Mouse (Mus musculus) stomach, embryonic 14.5 days (tissue): ENCODE data around the gene Nol6. TPM values are rescaled to one million over a fixed set of nuclear protein-coding genes. Genes with fewer than 3 reads are reported as not detected.
A peak's percentile ranks its signal among the peaks of the same experiment; 100 is the strongest.

ENCODE experiments used
- ATAC-seq: fragments of 200-750 bp; cut with Nextera tagmentation; 2 replicates; pipeline ENCODE4 v1.8.0; 2017; ENCODE audit warnings: low read depth, moderate TSS enrichment; ENCODE audit not compliant: insufficient number of reproducible peaks, insufficient read depth, low FRiP score
- H3K27ac ChIP-seq: fragments of 300-500 bp; sonication (generic); 2 replicates; pipeline ENCODE4 v1.5.1; 2014; ENCODE audit warnings: mild to moderate bottlenecking, low read length, moderate library complexity, mixed read lengths
- H3K27me3 ChIP-seq: fragments of 300-500 bp; sonication (generic); 2 replicates; pipeline ENCODE4 v1.6.1; 2014; ENCODE audit warnings: low read length, control low read depth, mixed read lengths; ENCODE audit not compliant: control insufficient read depth, insufficient read depth
- H3K36me3 ChIP-seq: fragments of 300-500 bp; sonication (generic); 2 replicates; pipeline ENCODE4 v1.6.1; 2014; ENCODE audit warnings: mild to moderate bottlenecking, control low read depth, low read length, moderate library complexity, mixed read lengths; ENCODE audit not compliant: control insufficient read depth, insufficient read depth
- H3K4me1 ChIP-seq: fragments of 300-500 bp; sonication (generic); 2 replicates; pipeline ENCODE4 v1.6.1; 2014; ENCODE audit warnings: low read length, control low read depth, mixed read lengths; ENCODE audit not compliant: control insufficient read depth, insufficient read depth
- H3K4me2 ChIP-seq: fragments of 300-500 bp; sonication (generic); replicated peaks from 2 replicates; pipeline ENCODE4 v1.6.1; 2014; ENCODE audit warnings: low read depth, low read length, control low read depth
- H3K4me3 ChIP-seq: fragments of 300-500 bp; sonication (generic); 2 replicates; pipeline ENCODE4 v1.5.1; 2014; ENCODE audit warnings: low read depth, low read length, control low read depth
- H3K9ac ChIP-seq: fragments of 300-500 bp; sonication (generic); replicated peaks from 2 replicates; pipeline ENCODE4 v1.6.1; 2014; ENCODE audit warnings: low read depth, mild to moderate bottlenecking, control low read depth, low read length, moderate library complexity, mixed read lengths
- H3K9me3 ChIP-seq: fragments of 300-500 bp; sonication (generic); 2 replicates; pipeline ENCODE4 v1.6.1; 2016; ENCODE audit warnings: low read depth, low read length, control low read depth; ENCODE audit not compliant: control insufficient read depth
- WGBS: fragments of 180-500 bp; shearing (Covaris S2); extraction: QIAGEN DNeasy Blood & Tissue Kit; methylation state at CpG from one replicate; pipeline ENCODE4 v1.1.7; 2014; 5-methylcytosine and 5-hydroxymethylcytosine counted together
- polyA plus RNA-seq: library from polyadenylated mRNA; unstranded; fragments of >200 nt; fragmentation: Nextera tagmentation; extraction: Ambion mirVana; gene quantifications from 2 replicates; pipeline ENCODE4 v1.2.1, GENCODE M21; 2014

Nol6 gene
- polyA plus RNA-seq, 1 experiment from 2014 or later = 22.5 TPM

DNA sequence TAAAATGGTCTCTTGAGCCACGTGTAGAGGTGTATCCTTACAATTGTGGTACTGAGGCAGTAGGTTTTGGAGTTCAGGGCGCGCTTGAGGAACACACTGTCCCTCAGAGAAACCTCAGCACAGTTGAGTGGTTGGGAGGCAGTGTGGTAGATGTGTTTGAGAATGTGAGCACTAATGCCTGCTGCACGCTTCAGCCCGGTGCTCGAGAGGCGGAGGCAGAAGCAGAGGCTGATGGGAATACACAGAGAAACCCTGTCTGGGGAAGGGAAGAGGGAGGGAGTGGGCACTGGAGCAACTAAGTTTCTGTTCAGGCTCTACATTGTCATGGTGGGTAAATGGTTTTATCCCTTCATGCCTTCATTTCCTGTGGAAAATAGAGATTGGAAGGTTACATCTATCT is 26.9 kb upstream of the Nol6 start:
- Histone ChIP-seq H3K4me2 (no peak overlapping the region), H3K27ac (no peak overlapping the region), H3K9me3 (no peaks in the 10 kb centered on the region), H3K4me3 (no peak overlapping the region), H3K27me3 (no peaks in the 10 kb centered on the region), H3K9ac (no peak overlapping the region), H3K36me3 (peaks cover 3% of the 10 kb centered on the region; the same call in 1 of the 2 replicates), H3K4me1 (no peaks in the 10 kb centered on the region)
- WGBS = 92% methylated on average over 7 of the region's 7 CpGs
- ATAC-seq = no peak

DNA sequence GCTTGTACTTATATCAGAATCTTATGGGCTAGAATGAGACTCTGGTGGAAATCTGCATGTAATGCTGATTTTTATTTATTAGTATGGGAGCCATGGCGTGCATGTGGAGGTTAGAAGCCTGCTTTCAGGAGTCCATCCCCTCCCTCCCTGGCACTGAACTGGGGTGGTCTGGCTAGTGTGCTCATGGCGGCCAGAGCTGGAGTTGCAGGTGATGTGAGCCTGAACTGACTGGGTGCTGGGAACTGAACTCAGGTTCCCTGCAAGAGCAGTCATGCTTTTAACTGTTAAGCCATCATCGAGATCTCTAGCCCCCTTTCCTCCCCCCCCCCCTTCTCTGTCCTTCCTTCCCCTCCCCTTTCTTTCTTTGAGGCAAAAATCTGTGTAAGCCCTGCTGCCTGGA is 25.6 kb upstream of the Nol6 start:
- no peaks in the 10 kb centered on the region for H3K27me3 ChIP-seq
- no peak overlapping the region for H3K9ac ChIP-seq
- H3K27ac ChIP-seq = no peak overlapping the region
- no peak overlapping the region for H3K4me2 ChIP-seq
- WGBS = 76% methylated on average over 3 of the region's 3 CpGs
- no peak overlapping the region for H3K4me3 ChIP-seq
- no peak for ATAC-seq
- H3K9me3 ChIP-seq = no peaks in the 10 kb centered on the region
- H3K4me1 ChIP-seq = no peaks in the 10 kb centered on the region
- peaks cover 3% of the 10 kb centered on the region; the same call in 1 of the 2 replicates for H3K36me3 ChIP-seq

DNA sequence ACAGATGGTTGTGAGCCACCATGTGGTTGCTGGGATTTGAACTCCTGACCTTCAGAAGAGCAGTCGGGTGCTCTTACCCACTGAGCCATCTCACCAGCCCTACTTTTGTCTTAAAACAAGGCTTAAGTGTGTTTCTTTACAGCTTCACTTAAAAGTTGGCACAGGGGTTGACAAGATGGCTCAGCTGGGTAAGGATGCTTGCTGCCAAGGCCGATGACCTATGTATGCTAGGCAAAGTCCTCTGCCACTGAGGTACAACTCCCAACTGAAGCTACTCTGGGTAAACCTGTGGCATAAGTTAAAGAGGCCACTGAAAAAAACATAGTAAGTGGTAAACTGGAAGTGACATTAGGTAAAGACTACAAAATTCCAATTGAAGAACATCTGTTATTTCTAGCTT is 18.3 kb upstream of the Nol6 start:
- ATAC-seq = no peak
- 89% methylated on average over 2 of the region's 2 CpGs for WGBS

DNA sequence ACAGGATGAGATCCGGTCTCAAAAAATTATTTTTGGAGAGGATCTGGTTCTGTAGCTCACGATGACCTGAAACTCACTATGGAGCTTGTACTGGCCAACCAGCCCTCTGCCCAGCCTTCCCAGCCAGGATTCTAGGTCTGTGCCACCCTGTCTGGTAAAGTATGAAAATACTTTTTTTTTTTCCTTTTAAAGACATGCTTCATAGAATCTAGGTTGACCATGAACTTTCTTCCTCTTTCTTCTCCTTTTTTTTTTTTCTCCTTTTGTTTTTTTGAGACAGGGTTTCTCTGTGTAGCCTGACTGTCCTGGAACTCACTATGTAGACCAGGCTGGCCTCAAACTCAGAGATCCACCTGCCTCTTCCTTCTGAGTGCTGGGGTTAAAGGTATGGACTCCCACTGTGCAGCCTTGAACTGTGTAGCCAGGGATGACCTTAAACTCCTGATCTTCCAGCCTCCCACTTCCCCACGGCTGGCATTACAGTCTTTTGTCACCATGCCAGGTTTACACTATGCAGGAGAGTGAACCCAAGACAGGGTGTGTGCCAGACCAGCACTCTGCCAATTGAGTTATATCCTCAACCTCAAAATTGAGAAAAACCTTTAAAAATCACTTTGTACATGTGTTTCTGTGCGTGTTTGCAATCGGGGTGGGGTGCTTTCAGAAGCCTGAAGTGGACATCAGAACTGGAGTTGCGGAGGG is 16.1 kb upstream of the Nol6 start:
- H3K27ac ChIP-seq = no peak overlapping the region
- no peaks in the 10 kb centered on the region for H3K27me3 ChIP-seq
- H3K9ac ChIP-seq = no peak overlapping the region
- no peak for ATAC-seq
- 90% methylated on average over 6 of the region's 6 CpGs for WGBS
- H3K9me3 ChIP-seq = no peaks in the 10 kb centered on the region
- H3K4me1 ChIP-seq = 0 out of 2 replicates have a peak, but pooled peaks cover 2% of the 10 kb centered on the region
- no peak overlapping the region for H3K4me2 ChIP-seq
- H3K4me3 ChIP-seq = no peak overlapping the region
- peaks cover 9% of the 10 kb centered on the region for H3K36me3 ChIP-seq

More for the DNA sequence above, 18.3 kb upstream of the Nol6 start:
- H3K9ac ChIP-seq = no peak overlapping the region
- no peak overlapping the region for H3K4me2 ChIP-seq
- H3K36me3 ChIP-seq = peaks cover 9% of the 10 kb centered on the region
- H3K27ac ChIP-seq = no peak overlapping the region
- 0 out of 2 replicates have a peak, but pooled peaks cover 2% of the 10 kb centered on the region for H3K4me1 ChIP-seq
- H3K4me3 ChIP-seq = no peak overlapping the region
- H3K27me3 ChIP-seq = no peaks in the 10 kb centered on the region
- H3K9me3 ChIP-seq = no peaks in the 10 kb centered on the region

DNA sequence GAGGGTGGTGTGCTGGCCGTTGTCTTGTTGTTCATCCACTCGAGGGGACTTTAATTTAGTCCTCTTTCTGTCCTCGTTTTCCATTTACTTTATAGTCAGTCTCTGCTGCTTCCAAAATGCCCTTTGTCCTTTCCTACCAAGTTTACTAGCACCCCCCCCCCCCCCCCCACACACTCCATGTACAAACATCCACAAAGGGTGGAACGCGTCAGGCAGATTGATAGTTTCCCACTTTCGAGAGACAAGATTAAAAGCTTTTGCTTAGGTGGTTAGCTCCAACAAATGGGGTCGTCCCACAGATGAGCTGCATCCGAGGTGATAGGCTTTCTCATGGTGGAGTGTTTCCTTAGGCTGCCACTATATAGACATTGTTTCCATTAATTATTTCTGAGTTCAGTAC is 12.6 kb upstream of the Nol6 start:
- no peak for ATAC-seq
- H3K36me3 ChIP-seq = peaks cover 3% of the 10 kb centered on the region; the same call in 1 of the 2 replicates
- peak overlapping the region; percentile 96 for H3K4me3 ChIP-seq
- no peaks in the 10 kb centered on the region for H3K9me3 ChIP-seq
- H3K4me2 ChIP-seq = peak overlapping the region; percentile 74
- WGBS = under 1% methylated on average over 8 of the region's 8 CpGs
- peak overlapping the region; percentile 98 for H3K9ac ChIP-seq
- H3K4me1 ChIP-seq = peaks cover 6% of the 10 kb centered on the region; the same call in 1 of the 2 replicates
- H3K27me3 ChIP-seq = no peaks in the 10 kb centered on the region
- peak overlapping the region; percentile 99 for H3K27ac ChIP-seq

DNA sequence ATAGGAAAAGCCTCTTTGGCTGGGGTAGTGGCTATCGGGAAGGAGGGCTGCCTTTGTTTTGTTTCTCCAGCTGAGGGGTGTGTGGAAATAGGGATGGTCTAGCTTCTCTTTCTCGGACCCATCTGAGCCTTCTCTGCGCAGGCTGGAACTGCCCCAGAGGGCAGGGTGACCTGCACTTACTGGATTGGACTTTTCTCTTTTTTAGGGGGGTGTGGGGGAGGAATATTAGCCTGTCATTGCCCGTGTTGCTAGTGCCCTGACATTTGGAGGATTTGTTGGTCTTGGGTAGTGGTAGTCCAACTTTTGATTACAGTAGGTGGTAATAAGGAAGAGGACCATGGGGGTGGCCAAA is 12.2 kb upstream of the Nol6 start:
- Histone ChIP-seq H3K4me2 (peak overlapping the region; percentile 74), H3K36me3 (peaks cover 3% of the 10 kb centered on the region; the same call in 1 of the 2 replicates), H3K9ac (peak overlapping the region; percentile 98), H3K4me3 (peak overlapping the region; percentile 96), H3K9me3 (no peaks in the 10 kb centered on the region), H3K27ac (peak overlapping the region; percentile 99), H3K4me1 (peaks cover 6% of the 10 kb centered on the region; the same call in 1 of the 2 replicates), H3K27me3 (no peaks in the 10 kb centered on the region)
- 1% methylated on average over 4 of the region's 4 CpGs for WGBS
- peak; percentile 2; the same call in 1 of the 2 replicates for ATAC-seq

DNA sequence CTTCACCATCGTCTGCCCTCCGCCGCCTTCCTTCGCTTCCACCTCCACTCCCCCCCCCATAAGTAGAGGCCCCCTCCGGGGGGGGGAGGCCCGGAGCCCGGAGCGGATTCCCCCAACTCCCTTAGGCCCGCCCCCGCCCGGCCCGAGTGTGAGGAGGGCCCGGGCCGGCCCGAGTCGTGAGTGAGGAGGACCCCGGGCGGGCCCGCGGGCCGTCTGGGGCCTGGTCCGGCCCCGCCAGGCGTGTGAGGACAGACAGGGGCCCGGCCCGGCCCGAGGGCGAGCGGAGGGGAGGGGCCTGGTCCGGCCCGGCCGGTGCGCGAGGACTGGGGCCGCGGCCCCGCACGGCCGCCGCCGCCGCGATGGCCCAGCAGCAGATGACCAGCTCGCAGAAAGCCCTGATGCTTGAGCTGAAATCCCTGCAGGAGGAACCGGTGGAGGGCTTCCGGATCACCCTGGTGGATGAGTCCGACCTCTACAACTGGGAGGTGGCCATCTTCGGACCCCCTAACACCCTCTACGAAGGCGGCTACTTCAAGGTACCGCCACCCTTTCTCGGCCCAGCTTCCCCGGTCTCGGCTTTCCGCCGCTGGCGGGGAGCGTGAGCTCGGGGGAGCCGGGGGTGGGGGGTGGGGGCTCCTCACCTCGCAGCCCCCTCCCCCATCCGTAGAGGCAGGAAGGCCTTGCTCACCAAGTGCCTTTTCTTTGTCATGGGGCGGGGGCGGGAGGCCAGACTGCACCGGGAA is 11.6 kb upstream of the Nol6 start, which contains the start of gene Ube2r2:
Gene Ube2r2, plus strand, starts transcription at position 33 of the 743 bp plus-strand sequence.
- H3K27ac ChIP-seq = peak within 1 kb of the TSS; percentile 99
- ATAC-seq = peak; percentile 76

DNA sequence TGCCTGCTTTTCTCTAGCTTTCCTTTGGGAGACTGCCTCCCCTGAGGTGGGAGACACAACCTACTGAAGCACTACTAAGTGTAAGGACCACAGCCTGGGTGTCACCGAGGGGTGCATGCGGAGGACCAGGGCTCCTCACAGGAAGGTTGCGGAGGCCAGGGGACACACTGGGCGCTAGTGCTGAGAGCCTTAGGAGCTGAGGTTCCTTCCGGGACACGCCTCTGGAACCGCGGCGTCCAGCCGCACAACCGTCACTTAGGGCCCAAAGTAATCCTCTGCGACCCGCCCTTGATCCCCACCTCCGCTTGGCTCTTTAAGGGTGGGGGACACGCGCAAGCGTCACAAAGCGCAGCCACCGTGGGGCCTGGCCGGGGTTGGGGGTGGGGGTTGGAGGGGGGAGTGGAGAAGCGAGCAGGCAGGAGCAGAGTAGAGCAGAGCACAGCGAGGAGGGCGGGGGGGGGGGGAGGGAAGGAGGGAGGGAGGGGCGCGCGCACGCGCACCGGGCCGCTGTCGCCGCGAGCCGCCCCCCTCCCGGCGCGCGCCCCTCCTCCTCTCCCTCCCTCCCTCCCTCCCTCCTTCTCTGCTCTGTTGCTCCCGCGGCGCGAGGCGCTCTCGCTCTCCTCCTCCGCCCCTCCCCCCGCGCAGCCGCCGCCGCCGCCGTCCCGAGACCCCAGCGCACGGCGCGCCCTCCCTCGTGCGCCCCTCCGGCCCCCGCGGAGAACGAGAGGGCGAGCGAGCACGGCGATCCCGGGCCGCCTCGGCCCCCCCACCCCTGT is 10.9 kb upstream of the Nol6 start:
- H3K4me2 ChIP-seq = peak overlapping the region; percentile 74
- H3K36me3 ChIP-seq = no peaks in the 10 kb centered on the region
- H3K27me3 ChIP-seq = no peaks in the 10 kb centered on the region
- peak; percentile 94 for ATAC-seq
- H3K9ac ChIP-seq = peak overlapping the region; percentile 98
- H3K4me3 ChIP-seq = peak overlapping the region; percentile 96
- no peaks in the 10 kb centered on the region for H3K9me3 ChIP-seq
- H3K27ac ChIP-seq = peak overlapping the region; percentile 99
- WGBS = under 1% methylated on average over 25 of the region's 70 CpGs
- peaks cover 6% of the 10 kb centered on the region; the same call in 1 of the 2 replicates for H3K4me1 ChIP-seq

More for the DNA sequence above, 11.6 kb upstream of the Nol6 start, which contains the start of gene Ube2r2:
- Histone ChIP-seq H3K4me1 (peaks cover 6% of the 10 kb centered on the region; the same call in 1 of the 2 replicates), H3K9ac (peak within 1 kb of the TSS; percentile 98), H3K9me3 (no peaks in the 10 kb centered on the region), H3K36me3 (peaks cover under 1% of the 10 kb centered on the region; the same call in 1 of the 2 replicates), H3K4me2 (peak within 1 kb of the TSS; percentile 74), H3K27me3 (no peaks in the 10 kb centered on the region), H3K4me3 (peak within 1 kb of the TSS; percentile 96)
- WGBS = under 1% methylated on average over 63 of the region's 65 CpGs
